23 mouse cellular contexts compared by ENCODE assay signal in the genomic region with DNA sequence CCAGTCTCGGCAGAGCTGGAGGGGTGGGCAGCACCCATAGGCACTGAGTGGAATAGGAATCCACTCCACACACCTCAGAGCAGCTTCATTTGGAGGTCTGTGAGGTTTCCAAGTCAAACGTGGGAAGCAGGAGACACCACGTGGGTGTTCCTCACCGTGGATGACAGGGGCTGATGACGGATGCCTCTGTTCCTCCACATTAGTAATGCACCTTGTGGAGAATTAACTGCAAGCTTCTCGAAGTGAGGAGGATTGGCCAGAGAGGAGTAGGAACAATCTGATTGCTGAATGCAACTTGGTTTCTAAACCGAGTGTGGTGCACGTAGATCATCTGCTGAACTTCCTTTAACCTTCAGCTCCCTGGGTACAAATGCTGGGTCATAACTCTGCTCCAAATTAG. TPM values are rescaled to one million over a fixed set of nuclear protein-coding genes. Genes with fewer than 3 reads are reported as not detected.
"Had no signal": no experiment of that assay in that cellular context is flagged by ENCODE, and none has a peak within 500 bp of the region (broad histone marks: within the 10 kb centered on the region; RNA-seq: fewer than 3 reads in every experiment).

No protein-coding gene starts in this region.

- H3K4me2 ChIP-seq: limb, embryonic 15.5 days; liver, embryonic 12.5 days; lung, embryonic 14.5 days; midbrain, embryonic 12.5 days had no signal

- H3K4me1 ChIP-seq: megakaryocyte, embryonic 14.5 days had no signal

- H3K36me3 ChIP-seq: limb, embryonic 15.5 days; liver, embryonic 12.5 days; midbrain, embryonic 12.5 days had no signal

- ATAC-seq: intestine, postnatal 0 days; liver, embryonic 12.5 days had no signal

- H3K27ac ChIP-seq: layer of hippocampus, adult 2 months; limb, embryonic 15.5 days; liver, embryonic 12.5 days; midbrain, embryonic 12.5 days had no signal

- H3K4me3 ChIP-seq: layer of hippocampus, adult 2 months; limb, embryonic 15.5 days; liver, embryonic 12.5 days; megakaryocyte, embryonic 14.5 days; midbrain, embryonic 12.5 days had no signal

- H3K9me3 ChIP-seq: limb, embryonic 15.5 days; liver, embryonic 12.5 days; megakaryocyte, embryonic 14.5 days; midbrain, embryonic 12.5 days had no signal

- H3K9ac ChIP-seq: limb, embryonic 15.5 days; liver, embryonic 12.5 days; lung, embryonic 14.5 days; midbrain, embryonic 12.5 days had no signal

- H3K27me3 ChIP-seq: limb, embryonic 15.5 days; liver, embryonic 12.5 days; midbrain, embryonic 12.5 days had no signal

- DNase-seq: kidney, adult 8-10 months; kidney, postnatal 10 days; kidney, postnatal 4 days; lung, embryonic 14.5 days; lung, postnatal 10 days; lung, postnatal 4 days; thymus, adult 2 months; thymus, postnatal 25 days had no signal

RNA-seq across cellular contexts. Expression of gene Tbc1d21, which starts 1.7 kb away (rescaled TPM):
- total RNA-seq: layer of hippocampus, adult 2 months; layer of hippocampus, postnatal 10 days; left cerebral cortex, adult 18-20 months; left cerebral cortex, postnatal 10 days; midbrain, postnatal 0 days had no signal
- polyA plus RNA-seq: intestine, postnatal 0 days; limb, embryonic 11.5 days; limb, embryonic 15.5 days; liver, embryonic 12.5 days; liver, embryonic 16.5 days; lung, embryonic 14.5 days; midbrain, embryonic 12.5 days; midbrain, postnatal 0 days; neural tube, embryonic 14.5 days; small intestine, adult 2 months; thymus, adult 2 months; urinary bladder, adult 2 months had no signal
